Mouse (Mus musculus): Measurements from ENCODE around the gene Vsig8.

DNA sequence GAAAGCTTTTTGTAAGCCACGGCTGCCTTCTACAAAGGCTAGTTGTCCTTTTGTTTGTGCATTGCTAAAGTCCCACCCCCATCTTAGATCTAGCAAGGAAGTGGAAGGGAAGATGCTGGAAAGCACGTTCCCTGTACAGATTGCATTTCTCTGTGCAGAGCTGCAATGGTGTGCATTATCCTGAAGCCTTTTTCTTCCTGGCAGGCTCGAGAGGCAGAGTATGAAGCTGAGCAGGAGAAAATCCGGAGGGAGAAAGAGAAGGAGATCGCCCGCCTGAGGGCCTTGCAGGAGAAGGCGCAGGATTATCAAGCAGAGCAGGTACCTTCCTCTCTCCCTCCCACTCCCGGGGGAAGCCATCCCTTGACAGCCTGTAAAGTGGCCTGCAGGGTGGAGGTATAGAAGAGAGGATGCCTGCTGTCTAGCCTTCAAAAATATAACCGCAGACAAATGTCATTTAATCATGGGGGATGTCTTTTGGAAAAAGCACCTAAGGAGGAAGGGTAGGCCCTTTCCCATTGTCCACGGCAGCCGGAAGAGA is 15.4 kb upstream of the Vsig8 start:
- no peak for TF ChIP-seq CTCF (IDR thresholded peaks at IDR 0.05; ENCODE audit: borderline replicate concordance, insufficient read depth, low read length)
- no peak for TF ChIP-seq POLR2A (IDR thresholded peaks at IDR 0.05; ENCODE audit: low read depth, low read length)
